Mouse (Mus musculus): ENCODE measurements around the gene Det1. TPM values are rescaled to one million over a fixed set of nuclear protein-coding genes. Genes with fewer than 3 reads are reported as not detected.

Det1 gene
- polyA plus RNA-seq, 1 experiment = 14.5 TPM

GRCm38 (mm10) chr7:78794571-78795092 is 52.4 kb downstream of the Det1 start:
- no peak for TF ChIP-seq CTCF (IDR thresholded peaks at IDR 0.05; ENCODE audit: low read depth, low read length)
- TF ChIP-seq EP300 (IDR thresholded peaks at IDR 0.05; ENCODE audit: insufficient read depth, low read depth, low read length) = no peak
- no peak for TF ChIP-seq POLR2A (IDR thresholded peaks at IDR 0.05; ENCODE audit: insufficient read depth, low read length)
- H3K9me3 ChIP-seq (replicated peaks; ENCODE audit: control insufficient read depth, insufficient read depth, low read length, poor library complexity, severe bottlenecking) = no peaks in the 10 kb centered on the region
- no peak overlapping the region for H3K27ac ChIP-seq (ENCODE audit: insufficient read depth, low read length)
- peaks cover 4% of the 10 kb centered on the region for H3K36me3 ChIP-seq (ENCODE audit: control insufficient read depth, insufficient read depth, low read length, poor library complexity, severe bottlenecking)
- no peak overlapping the region for H3K9ac ChIP-seq (ENCODE audit: low read depth, poor library complexity, severe bottlenecking)
- no peaks in the 10 kb centered on the region for H3K4me1 ChIP-seq (ENCODE audit: control insufficient read depth, insufficient read depth, low read length)
- no peaks in the 10 kb centered on the region for H3K27me3 ChIP-seq (ENCODE audit: control insufficient read depth, insufficient read depth, low read length, poor library complexity, severe bottlenecking)
- no peak overlapping the region for H3K4me3 ChIP-seq (ENCODE audit: low read depth, low read length)

- Histone ChIP-seq H3K27ac (ENCODE audit: insufficient read depth, low read length) (no peak overlapping the region), H3K4me3 (ENCODE audit: low read depth, low read length) (no peak overlapping the region), H3K9ac (ENCODE audit: low read depth, poor library complexity, severe bottlenecking) (no peak overlapping the region), H3K27me3 (ENCODE audit: control insufficient read depth, insufficient read depth, low read length, poor library complexity, severe bottlenecking) (no peaks in the 10 kb centered on the region), H3K36me3 (ENCODE audit: control insufficient read depth, insufficient read depth, low read length, poor library complexity, severe bottlenecking) (peaks cover 4% of the 10 kb centered on the region), H3K4me1 (ENCODE audit: control insufficient read depth, insufficient read depth, low read length) (no peaks in the 10 kb centered on the region), H3K9me3 (replicated peaks; ENCODE audit: control insufficient read depth, insufficient read depth, low read length, poor library complexity, severe bottlenecking) (no peaks in the 10 kb centered on the region)
- TF ChIP-seq EP300 (IDR thresholded peaks at IDR 0.05; ENCODE audit: insufficient read depth, low read depth, low read length) (no peak), CTCF (IDR thresholded peaks at IDR 0.05; ENCODE audit: low read depth, low read length) (no peak)
These were observed 53.0 kb downstream of the Det1 start for GRCm38 (mm10) chr7:78793895-78794570.

GRCm38 (mm10) chr7:78791359-78792222 is 55.5 kb downstream of the Det1 start:
- Histone ChIP-seq H3K4me3 (ENCODE audit: low read depth, low read length) (no peak overlapping the region), H3K36me3 (ENCODE audit: control insufficient read depth, insufficient read depth, low read length, poor library complexity, severe bottlenecking) (peaks cover 7% of the 10 kb centered on the region), H3K9me3 (replicated peaks; ENCODE audit: control insufficient read depth, insufficient read depth, low read length, poor library complexity, severe bottlenecking) (no peaks in the 10 kb centered on the region), H3K27me3 (ENCODE audit: control insufficient read depth, insufficient read depth, low read length, poor library complexity, severe bottlenecking) (no peaks in the 10 kb centered on the region), H3K4me1 (ENCODE audit: control insufficient read depth, insufficient read depth, low read length) (no peaks in the 10 kb centered on the region), H3K27ac (ENCODE audit: insufficient read depth, low read length) (no peak overlapping the region), H3K9ac (ENCODE audit: low read depth, poor library complexity, severe bottlenecking) (no peak overlapping the region)
- TF ChIP-seq EP300 (IDR thresholded peaks at IDR 0.05; ENCODE audit: insufficient read depth, low read depth, low read length) (no peak), POLR2A (IDR thresholded peaks at IDR 0.05; ENCODE audit: insufficient read depth, low read length) (no peak), CTCF (IDR thresholded peaks at IDR 0.05; ENCODE audit: low read depth, low read length) (peak; percentile 47)

- Histone ChIP-seq H3K9me3 (replicated peaks; ENCODE audit: control insufficient read depth, insufficient read depth, low read length, poor library complexity, severe bottlenecking) (no peaks in the 10 kb centered on the region), H3K4me1 (ENCODE audit: control insufficient read depth, insufficient read depth, low read length) (no peaks in the 10 kb centered on the region), H3K27ac (ENCODE audit: insufficient read depth, low read length) (no peak overlapping the region), H3K36me3 (ENCODE audit: control insufficient read depth, insufficient read depth, low read length, poor library complexity, severe bottlenecking) (peaks cover 14% of the 10 kb centered on the region), H3K4me3 (ENCODE audit: low read depth, low read length) (no peak overlapping the region), H3K27me3 (ENCODE audit: control insufficient read depth, insufficient read depth, low read length, poor library complexity, severe bottlenecking) (no peaks in the 10 kb centered on the region), H3K9ac (ENCODE audit: low read depth, poor library complexity, severe bottlenecking) (no peak overlapping the region)
- TF ChIP-seq EP300 (IDR thresholded peaks at IDR 0.05; ENCODE audit: insufficient read depth, low read depth, low read length) (no peak), CTCF (IDR thresholded peaks at IDR 0.05; ENCODE audit: low read depth, low read length) (no peak), POLR2A (IDR thresholded peaks at IDR 0.05; ENCODE audit: insufficient read depth, low read length) (no peak)
These were observed 59.2 kb downstream of the Det1 start for GRCm38 (mm10) chr7:78787793-78788380.

GRCm38 (mm10) chr7:78785906-78786305 is 61.2 kb downstream of the Det1 start:
- no peaks in the 10 kb centered on the region for H3K4me1 ChIP-seq (ENCODE audit: control insufficient read depth, insufficient read depth, low read length)
- H3K4me3 ChIP-seq (ENCODE audit: low read depth, low read length) = no peak overlapping the region
- no peak overlapping the region for H3K9ac ChIP-seq (ENCODE audit: low read depth, poor library complexity, severe bottlenecking)
- no peaks in the 10 kb centered on the region for H3K27me3 ChIP-seq (ENCODE audit: control insufficient read depth, insufficient read depth, low read length, poor library complexity, severe bottlenecking)
- TF ChIP-seq CTCF (IDR thresholded peaks at IDR 0.05; ENCODE audit: low read depth, low read length) (no peak), EP300 (IDR thresholded peaks at IDR 0.05; ENCODE audit: insufficient read depth, low read depth, low read length) (no peak), POLR2A (IDR thresholded peaks at IDR 0.05; ENCODE audit: insufficient read depth, low read length) (no peak)
- no peak overlapping the region for H3K27ac ChIP-seq (ENCODE audit: insufficient read depth, low read length)
- no peaks in the 10 kb centered on the region for H3K9me3 ChIP-seq (replicated peaks; ENCODE audit: control insufficient read depth, insufficient read depth, low read length, poor library complexity, severe bottlenecking)
- peaks cover 10% of the 10 kb centered on the region for H3K36me3 ChIP-seq (ENCODE audit: control insufficient read depth, insufficient read depth, low read length, poor library complexity, severe bottlenecking)
